Mouse (Mus musculus): ENCODE measurements around the gene Tsg101.

DNA sequence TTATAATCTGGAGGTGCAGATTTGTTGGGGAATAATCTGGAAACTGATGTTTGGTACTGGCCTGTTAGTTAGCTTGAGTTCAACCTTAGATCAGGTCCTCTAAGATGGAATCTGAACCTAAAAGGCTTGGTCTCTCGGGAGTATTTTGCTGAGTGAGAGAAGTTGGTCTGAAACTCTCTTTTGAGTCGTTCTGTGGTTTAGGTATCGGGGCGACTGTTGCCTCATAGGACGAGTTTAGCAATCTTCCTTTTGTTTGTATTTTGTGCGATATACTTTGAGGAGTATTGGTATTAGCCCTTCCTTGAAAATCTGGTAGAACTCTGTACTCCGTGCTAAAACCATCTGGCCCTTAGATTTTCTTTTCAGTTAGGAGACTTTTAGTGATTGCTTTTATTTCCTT is 44.3 kb upstream of the Tsg101 start:
- TF ChIP-seq CTCF (IDR thresholded peaks at IDR 0.05; ENCODE audit: control insufficient read depth, insufficient read depth, insufficient read length) (no peak), FOSL1 (IDR thresholded peaks at IDR 0.05; ENCODE audit: insufficient read depth, low read length, poor library complexity, severe bottlenecking) (no peak), MAX (IDR thresholded peaks at IDR 0.05) (no peak), CEBPB (IDR thresholded peaks at IDR 0.05; ENCODE audit: low read depth) (no peak), MYOD1 (IDR thresholded peaks at IDR 0.05; ENCODE audit: control insufficient read depth, insufficient read length, low read depth) (no peak), MYOG (IDR thresholded peaks at IDR 0.05; ENCODE audit: control insufficient read depth, extremely low read depth, insufficient read length) (no peak), USF1 (IDR thresholded peaks at IDR 0.05; ENCODE audit: low read depth) (no peak)
